Mouse (Mus musculus) lung, postnatal 0 days (tissue): ENCODE data around the gene Igfbp6.

Experiments
- CTCF ChIP-seq: IDR thresholded peaks from 2 replicates; pipeline ENCODE4 v1.5.1; 2016; ENCODE audit warnings: antibody characterized with exemption, mild to moderate bottlenecking
- EP300 ChIP-seq: IDR thresholded peaks from 2 replicates; pipeline ENCODE4 v1.6.1; 2016; ENCODE audit warnings: antibody characterized with exemption, mild to moderate bottlenecking, control low read depth

GRCm38 (mm10) chr15:102099260-102099659 lies 44.9 kb upstream of the Igfbp6 start:
- TF ChIP-seq CTCF (no peak), EP300 (no peak)
